Mouse (Mus musculus) G1E (cell line): ENCODE data around the gene Adipor2.

ENCODE experiments used
- CTCF ChIP-seq: IDR thresholded peaks from 2 replicates; pipeline ENCODE4 v1.5.1; 2012; ENCODE audit warnings: low read depth, low read length, inconsistent platforms, mixed read lengths
- GATA1 ChIP-seq: IDR thresholded peaks from 2 replicates; pipeline ENCODE4 v1.6.1; 2012; ENCODE audit warnings: borderline replicate concordance, low read length, inconsistent platforms, mixed read lengths
- POLR2AphosphoS5 ChIP-seq: IDR thresholded peaks from 2 replicates; pipeline ENCODE4 v1.6.1; 2012; ENCODE audit warnings: low read depth, low read length, inconsistent platforms; ENCODE audit not compliant: insufficient replicate concordance

- TF ChIP-seq GATA1 (no peak), CTCF (no peak), POLR2AphosphoS5 (no peak)
These were observed 31.1 kb downstream of the Adipor2 start for GRCm38 (mm10) chr6:119386421-119386820.
